Mouse (Mus musculus): ENCODE results near the gene Toe1. TPM values are rescaled to one million over a fixed set of nuclear protein-coding genes. Genes with fewer than 3 reads are reported as not detected.

The Toe1 gene
- polyA plus RNA-seq, 1 experiment: 31.2 TPM

- DNase-seq (ENCODE audit: low spot score): no peak
Measured at GRCm38 (mm10) chr4:116794273-116794672, 13.2 kb downstream of the Toe1 start.

DNA sequence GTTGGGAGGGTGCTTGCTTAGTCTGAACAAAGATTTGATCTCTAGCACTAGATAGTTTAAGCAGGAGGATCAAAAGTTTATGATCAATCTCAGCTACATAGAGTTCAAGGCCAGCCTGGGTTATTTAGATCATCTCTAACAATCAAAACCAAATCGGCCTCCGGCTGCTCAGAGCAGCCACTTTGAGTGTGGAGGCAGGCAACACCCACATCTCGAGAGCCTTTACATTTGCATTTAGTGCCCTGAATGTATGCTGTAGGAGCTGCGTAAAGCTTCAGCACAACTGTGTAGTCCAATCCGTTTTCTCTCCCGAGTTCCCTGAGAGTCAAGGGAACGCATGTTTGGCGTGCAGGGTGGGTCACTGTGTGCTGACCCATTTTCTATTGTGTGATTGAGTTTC, 15.0 kb downstream of the Toe1 start:
- DNase-seq (ENCODE audit: low spot score): no peak

GRCm38 (mm10) chr4:116788956-116789355, 18.5 kb downstream of the Toe1 start:
- no peak for DNase-seq (ENCODE audit: low spot score)

GRCm38 (mm10) chr4:116787985-116788760, 19.3 kb downstream of the Toe1 start:
- no peak for DNase-seq (ENCODE audit: low spot score)

- no peak for DNase-seq (ENCODE audit: low spot score)
Measured at GRCm38 (mm10) chr4:116786587-116786986, 20.9 kb downstream of the Toe1 start.

DNA sequence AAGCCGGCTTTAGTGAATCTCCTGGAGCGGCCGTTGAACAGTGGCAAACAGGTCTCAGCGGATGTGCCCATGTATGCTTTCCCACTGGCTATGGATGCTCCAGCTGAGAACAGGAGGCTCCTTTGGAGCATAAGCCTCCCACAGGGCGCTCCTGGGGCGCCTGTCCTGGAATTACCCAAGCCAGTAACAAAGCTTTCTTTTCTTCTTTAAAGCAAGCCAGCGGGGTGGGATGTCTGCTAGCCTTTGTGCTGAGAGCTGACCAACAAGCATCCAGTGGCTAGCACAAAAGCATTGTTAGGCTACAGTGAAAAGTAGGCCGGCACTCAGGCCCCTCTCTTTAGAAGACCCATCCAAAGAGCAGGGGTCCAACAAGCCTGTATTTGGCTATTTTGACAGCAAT, 25.3 kb downstream of the Toe1 start:
- no peak for DNase-seq (ENCODE audit: low spot score)

GRCm38 (mm10) chr4:116781366-116781765, 26.1 kb downstream of the Toe1 start:
- DNase-seq (ENCODE audit: low spot score): no peak

GRCm38 (mm10) chr4:116780541-116780940, 26.9 kb downstream of the Toe1 start:
- DNase-seq (ENCODE audit: low spot score): no peak

- DNase-seq (ENCODE audit: low spot score): no peak
Measured at GRCm38 (mm10) chr4:116777079-116777478, 30.4 kb downstream of the Toe1 start.

DNA sequence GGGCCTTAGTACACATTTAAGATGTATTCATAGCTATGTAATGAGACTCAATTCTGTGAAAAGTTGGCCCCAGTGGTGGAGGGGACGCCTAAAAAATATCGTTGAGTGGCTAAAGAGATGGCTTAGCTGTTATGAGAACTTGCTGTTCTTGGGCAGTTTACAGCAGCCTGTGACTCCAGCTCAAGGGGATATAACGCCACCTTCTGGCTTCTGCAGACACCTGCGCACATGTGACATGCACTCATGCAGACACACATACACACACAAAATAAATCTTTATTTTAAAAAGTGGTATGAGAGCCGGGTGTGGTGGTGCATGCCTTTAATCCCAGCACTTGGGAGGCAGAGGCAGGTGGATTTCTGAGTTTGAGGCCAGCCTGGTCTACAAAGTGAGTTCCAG, 31.0 kb downstream of the Toe1 start:
- no peak for DNase-seq (ENCODE audit: low spot score)

DNA sequence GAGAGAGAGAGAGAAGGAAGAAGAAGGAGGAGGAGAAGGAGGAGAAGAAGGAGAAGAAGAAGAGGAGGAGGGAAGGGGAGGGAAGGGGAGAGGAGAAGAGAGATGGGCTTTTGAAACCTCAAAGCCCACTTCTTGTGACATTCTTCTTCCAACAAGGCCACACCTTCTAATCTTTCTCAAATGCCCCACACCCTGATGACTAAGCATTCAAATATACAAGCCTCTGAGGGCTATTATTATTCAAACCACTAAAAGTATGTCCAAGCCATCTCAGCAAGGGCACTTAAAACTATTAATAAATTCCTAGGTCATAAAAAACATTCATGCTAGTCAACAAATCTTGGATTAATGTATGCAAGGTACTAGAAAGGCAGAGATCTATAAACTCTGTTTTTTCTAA, 38.4 kb downstream of the Toe1 start:
- no peak for DNase-seq (ENCODE audit: low spot score)

DNA sequence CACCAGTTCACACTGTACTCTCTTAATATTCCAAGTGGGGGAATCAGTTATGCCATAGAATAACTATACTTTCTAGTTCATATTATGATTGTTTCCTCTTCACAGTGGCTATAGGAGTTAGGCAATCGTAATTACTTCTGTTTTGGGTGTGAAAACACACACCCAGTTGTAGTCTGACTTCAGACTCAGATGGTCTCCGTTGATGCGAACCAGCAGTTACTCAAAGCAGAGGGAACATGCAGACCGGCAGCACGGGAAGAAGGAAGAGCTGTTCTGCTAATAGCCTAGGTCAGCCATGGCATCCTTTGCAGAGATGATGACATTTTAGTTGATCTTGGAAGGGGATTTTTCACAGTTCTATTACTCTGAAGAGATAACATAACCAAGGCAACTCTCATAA, 38.9 kb downstream of the Toe1 start:
- no peak for DNase-seq (ENCODE audit: low spot score)

DNA sequence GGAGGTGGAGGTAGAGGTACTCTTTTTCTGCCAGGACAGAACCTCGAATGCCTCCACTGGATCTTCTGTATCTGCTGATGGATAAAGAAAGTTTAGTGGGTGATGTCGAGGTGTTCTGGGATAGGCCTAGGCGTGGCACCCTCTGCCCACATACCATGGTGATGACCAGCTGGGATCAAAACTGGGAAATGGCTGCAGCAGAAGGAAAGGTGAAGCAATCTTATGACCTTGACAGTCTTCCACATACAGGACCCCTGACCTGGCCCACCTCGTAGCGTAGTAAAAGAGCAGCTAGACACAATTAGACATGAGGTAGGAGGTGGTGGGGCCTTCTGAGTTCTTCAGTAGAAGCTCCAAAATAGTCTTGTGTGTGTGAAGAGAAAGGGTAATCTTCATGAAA, 43.4 kb downstream of the Toe1 start:
- DNase-seq (ENCODE audit: low spot score): no peak

GRCm38 (mm10) chr4:116761914-116762313, 45.5 kb downstream of the Toe1 start:
- no peak for DNase-seq (ENCODE audit: low spot score)

DNA sequence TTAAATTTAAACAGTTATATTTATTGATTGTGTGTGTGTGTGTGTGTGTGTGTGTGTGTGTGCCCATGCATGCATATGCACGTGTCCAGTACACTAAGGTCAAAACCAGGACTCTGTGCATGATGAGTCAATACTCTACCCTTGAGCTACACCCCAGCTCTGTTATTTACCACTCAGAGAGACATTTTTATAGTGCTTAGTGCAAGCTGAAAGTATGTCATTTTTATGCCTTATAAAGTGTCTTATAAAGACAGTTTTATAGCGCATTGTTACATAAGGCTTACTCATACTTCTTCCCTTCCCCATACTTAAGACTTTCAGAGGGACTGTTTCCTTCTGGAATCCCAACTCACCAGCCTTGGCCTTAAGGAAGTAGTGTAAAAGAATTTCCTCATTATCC, 57.7 kb downstream of the Toe1 start:
- DNase-seq (ENCODE audit: low spot score): no peak

Other genes with a start within 250 kb of the Toe1 start
- 54.1 and 56.4 TPM in 2 replicates for gene Gpbp1l1, start 250.0 kb downstream of the Toe1 start, polyA plus RNA-seq (2012; rRNA removed)
- 17.2 and 22.3 TPM in 2 replicates for gene Ccdc17, start 211.0 kb downstream of the Toe1 start, polyA plus RNA-seq (2012; rRNA removed)
- gene Nasp, start 179.7 kb downstream of the Toe1 start, polyA plus RNA-seq (2012; rRNA removed): 10.2 and 11.7 TPM in 2 replicates
- 520 and 554 TPM in 2 replicates for gene Akr1a1, start 156.0 kb downstream of the Toe1 start, polyA plus RNA-seq (2012; rRNA removed)
- gene Prdx1, start 122.1 kb downstream of the Toe1 start, polyA plus RNA-seq (2012; rRNA removed): 456 and 471 TPM in 2 replicates
- gene Mmachc, start 99.2 kb downstream of the Toe1 start, polyA plus RNA-seq (2012; rRNA removed): 16.8 and 18.0 TPM in 2 replicates
- 41.4 and 63.0 TPM in 2 replicates for gene Ccdc163, start 99.1 kb downstream of the Toe1 start, polyA plus RNA-seq (2012; rRNA removed)
- gene Tesk2, start 86.7 kb downstream of the Toe1 start, polyA plus RNA-seq (2012; rRNA removed): 7.2 and 7.7 TPM in 2 replicates
- 5.0 and 6.6 TPM in 2 replicates for gene Mutyh, start 83 bp upstream of the Toe1 start, polyA plus RNA-seq (2012; rRNA removed)
- 0.24 and 0.26 TPM in 2 replicates for gene Hpdl, start 14.1 kb upstream of the Toe1 start, polyA plus RNA-seq (2012; rRNA removed)
- gene Zswim5, start 69.7 kb upstream of the Toe1 start, polyA plus RNA-seq (2012; rRNA removed): 1.2 and 1.3 TPM in 2 replicates
- gene Urod, start 186.8 kb upstream of the Toe1 start, polyA plus RNA-seq (2012; rRNA removed): 71.3 and 75.4 TPM in 2 replicates
- 27.9 and 30.0 TPM in 2 replicates for gene Hectd3, start 187.7 kb upstream of the Toe1 start, polyA plus RNA-seq (2012; rRNA removed)
- gene Eif2b3, start 211.8 kb upstream of the Toe1 start, polyA plus RNA-seq (2012; rRNA removed): 21.9 and 24.0 TPM in 2 replicates